In the genomic region with DNA sequence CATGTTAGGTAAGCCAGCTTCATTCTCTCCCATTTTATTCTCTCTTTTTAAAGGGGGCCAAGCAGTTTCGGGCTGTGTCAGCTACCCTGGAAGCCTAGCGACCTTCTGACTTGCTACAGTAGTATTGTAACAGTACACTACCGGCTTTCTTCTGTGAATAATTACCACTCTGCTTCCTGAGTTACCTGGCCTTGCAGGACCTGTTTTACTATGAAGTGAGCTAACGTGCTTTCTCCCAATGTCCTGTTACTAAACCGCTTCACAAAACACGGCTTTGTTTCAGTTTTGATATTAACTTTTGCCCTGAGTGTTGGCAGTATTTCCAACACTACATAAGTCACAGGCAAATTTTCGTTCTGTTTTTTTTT, we compare ENCODE assay signal across 15 mouse cellular contexts.
DNase-seq lines count a peak whose midpoint lies in the region; ATAC-seq and TF ChIP-seq lines count a peak whose summit lies in the region.
"Had no signal": no experiment of that assay in that cellular context is flagged by ENCODE, and none has a peak within 500 bp of the region (broad histone marks: within the 10 kb centered on the region; RNA-seq: fewer than 3 reads in every experiment).

No protein-coding gene starts in this region.

- no peak for TF ChIP-seq POLR2A in liver, adult 2 months (IDR thresholded peaks at IDR 0.05; ENCODE audit: extremely low read depth, insufficient read depth, low read length)
- no peak for TF ChIP-seq POLR2A in kidney, adult 2 months (IDR thresholded peaks at IDR 0.05; ENCODE audit: low read depth, low read length)

- no peaks in the 10 kb centered on the region for H3K36me3 ChIP-seq in liver, adult 2 months (ENCODE audit: control insufficient read depth, insufficient read depth, low read length)
- H3K36me3 ChIP-seq in kidney, adult 2 months (ENCODE audit: control insufficient read depth, insufficient read depth, low read length) = no peaks in the 10 kb centered on the region
- no peaks in the 10 kb centered on the region for H3K36me3 ChIP-seq in liver, embryonic 14.5 days (replicated peaks; ENCODE audit: control insufficient read depth, insufficient read depth, low read depth)
- H3K36me3 ChIP-seq in stomach, embryonic 16.5 days (ENCODE audit: control insufficient read depth, insufficient read depth, low read length) = no peaks in the 10 kb centered on the region
- H3K36me3 ChIP-seq: G1E had no signal

- H3K4me1 ChIP-seq in liver, adult 2 months (ENCODE audit: control insufficient read depth, insufficient read depth, low read length) = peaks cover 4% of the 10 kb centered on the region; the same call in 1 of the 2 replicates
- no peaks in the 10 kb centered on the region for H3K4me1 ChIP-seq in kidney, adult 2 months (ENCODE audit: control insufficient read depth, insufficient read depth, low read length)
- no peaks in the 10 kb centered on the region for H3K4me1 ChIP-seq in liver, embryonic 14.5 days (replicated peaks; ENCODE audit: control insufficient read depth in 2 of 2, insufficient read depth in 2 of 2, low read length in 1 of 2)
- peaks cover 3% of the 10 kb centered on the region; the same call in 1 of the 2 replicates for H3K4me1 ChIP-seq in stomach, embryonic 16.5 days (ENCODE audit: control insufficient read depth, insufficient read depth, low read length)

- H3K9me3 ChIP-seq in liver, embryonic 14.5 days (ENCODE audit: control insufficient read depth, low read length) = no peaks in the 10 kb centered on the region
- H3K9me3 ChIP-seq in stomach, embryonic 16.5 days (replicated peaks; ENCODE audit: control insufficient read depth, low read length) = no peaks in the 10 kb centered on the region
- H3K9me3 ChIP-seq: G1E had no signal

- ATAC-seq in liver, embryonic 14.5 days (ENCODE audit: insufficient read depth) = no peak
- ATAC-seq in stomach, embryonic 16.5 days (ENCODE audit: insufficient read depth, low FRiP score) = peak; percentile 89
- ATAC-seq: inflammation-experienced regulatory T-cells, adult 6 months had no signal

- H3K27ac ChIP-seq in liver, adult 2 months (replicated peaks; ENCODE audit: insufficient read depth, low read depth, low read length) = peak overlapping the region; percentile 96
- H3K27ac ChIP-seq in kidney, adult 2 months (ENCODE audit: insufficient read depth, low read depth, low read length) = peak overlapping the region; percentile 51
- H3K27ac ChIP-seq in liver, embryonic 14.5 days = no peak overlapping the region
- H3K27ac ChIP-seq in stomach, embryonic 16.5 days (ENCODE audit: low read length) = peak overlapping the region; percentile 83
- H3K27ac ChIP-seq: macrophage had no signal

- no peak for TF ChIP-seq EP300 in liver, embryonic 14.5 days (IDR thresholded peaks at IDR 0.05; ENCODE audit: low read depth)

- H3K27me3 ChIP-seq in liver, adult 2 months (ENCODE audit: control insufficient read depth, insufficient read depth, low read length) = no peaks in the 10 kb centered on the region
- H3K27me3 ChIP-seq in kidney, adult 2 months (replicated peaks; ENCODE audit: control insufficient read depth, insufficient read depth, low read length) = no peaks in the 10 kb centered on the region
- H3K27me3 ChIP-seq in liver, embryonic 14.5 days (ENCODE audit: control insufficient read depth, insufficient read depth, low read length) = no peaks in the 10 kb centered on the region
- no peaks in the 10 kb centered on the region for H3K27me3 ChIP-seq in stomach, embryonic 16.5 days (ENCODE audit: control insufficient read depth, insufficient read depth, low read length)

- peak; percentile 90 for DNase-seq in liver, adult 2 months (ENCODE audit: extremely low read depth, low read depth, low spot score)
- no peak for DNase-seq in liver
- peak; percentile 66 for DNase-seq in kidney, adult 2 months
- DNase-seq in liver, embryonic 14.5 days (ENCODE audit: low read depth in 3 of 3, low spot score in 3 of 3) = no peak
- DNase-seq in layer of hippocampus, adult 9-11 months = no peak
- no peak for DNase-seq in ovary, adult 18-20 months (ENCODE audit: low spot score)
- DNase-seq in frontal cortex, postnatal 36 days (ENCODE audit: low spot score in 2 of 2) = no peak
- DNase-seq: adrenal gland, adult 8-10 months; cerebellum, adult 9-11 months; spleen, adult 18-20 months; thymus, postnatal 36 days had no signal

- peak overlapping the region; percentile 62 for H3K9ac ChIP-seq in liver, adult 2 months (ENCODE audit: low read depth, low read length)
- H3K9ac ChIP-seq in liver, embryonic 14.5 days (replicated peaks) = no peak overlapping the region
- peak overlapping the region; percentile 60; the same call in 1 of the 2 replicates for H3K9ac ChIP-seq in stomach, embryonic 16.5 days (ENCODE audit: low read length)

- 16% methylated on average over 7 of the region's 7 CpGs for WGBS in liver, adult 2 months
- 26% methylated on average over 7 of the region's 7 CpGs for WGBS in kidney, adult 2 months
- 55% methylated on average over 7 of the region's 7 CpGs for WGBS in liver, embryonic 14.5 days (ENCODE audit: insufficient replicate concordance)
- 37% methylated on average over 7 of the region's 7 CpGs for WGBS in stomach, embryonic 16.5 days

- TF ChIP-seq CTCF in liver, adult 2 months (IDR thresholded peaks at IDR 0.05; ENCODE audit: low read depth, low read length) = no peak
- no peak for TF ChIP-seq CTCF in kidney, adult 2 months (conservative IDR thresholded peaks at IDR 0.05; ENCODE audit: insufficient read depth, insufficient read length, low read depth, low read length)
- no peak for TF ChIP-seq CTCF in liver, embryonic 14.5 days (IDR thresholded peaks at IDR 0.05; ENCODE audit: low read depth)

- no peaks in the 10 kb centered on the region; the same call in 1 of the 2 replicates for H3K79me2 ChIP-seq in liver, adult 2 months (ENCODE audit: control insufficient read depth, insufficient read depth, low read length)

- peak overlapping the region; percentile 17 for H3K4me2 ChIP-seq in liver, embryonic 14.5 days (ENCODE audit: low read depth)
- H3K4me2 ChIP-seq in stomach, embryonic 16.5 days (ENCODE audit: low read depth, low read length) = peak overlapping the region; percentile 43

- peak overlapping the region; percentile 62 for H3K4me3 ChIP-seq in liver, adult 2 months (ENCODE audit: insufficient read depth, low read depth, low read length)
- H3K4me3 ChIP-seq in kidney, adult 2 months (ENCODE audit: insufficient read depth, low read depth, low read length) = peak overlapping the region; percentile 48
- H3K4me3 ChIP-seq in liver, embryonic 14.5 days (ENCODE audit: insufficient read depth in 1 of 2, low read depth in 2 of 2, low read length in 2 of 2) = peak overlapping the region; percentile 2 to 3; a peak in 2 of 4 replicates
- H3K4me3 ChIP-seq in stomach, embryonic 16.5 days (replicated peaks; ENCODE audit: low read length) = peak overlapping the region; percentile 36

Comparison
In these comparisons a context has a peak if more than half of its experiments do, and no peak if none do; other contexts are left out.
1. DNase-seq: peak in liver, adult 2 months (single experiment) and kidney, adult 2 months (single experiment); none in liver (single experiment), liver, embryonic 14.5 days (0 of 3), layer of hippocampus, adult 9-11 months (single experiment), ovary, adult 18-20 months (single experiment) and frontal cortex, postnatal 36 days (0 of 2).
2. H3K4me3 ChIP-seq: peak in every context shown above with its lines; median percentile 62 in liver, adult 2 months; 48 in kidney, adult 2 months; 36 in stomach, embryonic 16.5 days; 2 in liver, embryonic 14.5 days.